Mouse (Mus musculus) midbrain, postnatal 0 days (tissue): Measurements from ENCODE around the gene Lin7b. TPM values are rescaled to one million over a fixed set of nuclear protein-coding genes. Genes with fewer than 3 reads are reported as not detected.

ENCODE experiments used
- ATAC-seq: fragments of 200-750 bp; cut with Nextera tagmentation; 2 replicates; pipeline ENCODE4 v1.8.0; 2017; ENCODE audit warnings: moderate number of reproducible peaks, mild to moderate bottlenecking, moderate TSS enrichment, moderate library complexity; ENCODE audit not compliant: low FRiP score
- DNase-seq: peaks from one replicate; pipeline ENCODE4 v3.0.0-alpha.2; 2015; ENCODE audit warnings: low spot score
- H3K27ac ChIP-seq: fragments of 300-500 bp; sonication (generic); 2 replicates; pipeline ENCODE4 v1.5.1; 2014; ENCODE audit warnings: low read depth, mild to moderate bottlenecking, low read length, mixed read lengths
- H3K27me3 ChIP-seq: fragments of 300-500 bp; sonication (generic); 2 replicates; pipeline ENCODE4 v1.6.1; 2014; ENCODE audit warnings: low read length, control low read depth, mixed read lengths; ENCODE audit not compliant: insufficient read depth
- H3K36me3 ChIP-seq: fragments of 300-500 bp; sonication (generic); 2 replicates; pipeline ENCODE4 v1.6.1; 2014; ENCODE audit warnings: low read length, control low read depth, mixed read lengths; ENCODE audit not compliant: insufficient read depth
- H3K4me1 ChIP-seq: fragments of 300-500 bp; sonication (generic); 2 replicates; pipeline ENCODE4 v1.6.1; 2014; ENCODE audit warnings: mild to moderate bottlenecking, control low read depth, antibody characterized with exemption, low read length, mixed read lengths; ENCODE audit not compliant: insufficient read depth
- H3K4me2 ChIP-seq: fragments of 300-500 bp; sonication (generic); 2 replicates; pipeline ENCODE4 v1.6.1; 2014; ENCODE audit warnings: low read depth, mild to moderate bottlenecking, low read length, mixed read lengths; ENCODE audit not compliant: poor library complexity, severe bottlenecking
- H3K4me3 ChIP-seq: fragments of 300-500 bp; sonication (generic); 2 replicates; pipeline ENCODE4 v1.5.1; 2014; ENCODE audit warnings: low read depth, mild to moderate bottlenecking, low read length, moderate library complexity
- H3K9ac ChIP-seq: fragments of 300-500 bp; sonication (generic); replicated peaks from 2 replicates; pipeline ENCODE4 v1.6.1; 2014; ENCODE audit warnings: mild to moderate bottlenecking, low read length, moderate library complexity, mixed read lengths; ENCODE audit not compliant: poor library complexity, severe bottlenecking
- H3K9me3 ChIP-seq: fragments of 300-500 bp; sonication (generic); 2 replicates; pipeline ENCODE4 v1.6.1; 2016; ENCODE audit warnings: low read length, control low read depth
- CTCF ChIP-seq: IDR thresholded peaks from 2 replicates; pipeline ENCODE4 v1.5.1; 2016; ENCODE audit warnings: antibody characterized with exemption, mild to moderate bottlenecking
- WGBS: fragments of 180-500 bp; shearing (Covaris S2); extraction: QIAGEN DNeasy Blood & Tissue Kit; methylation state at CpG from one replicate; pipeline ENCODE4 v1.1.7; 2014; 5-methylcytosine and 5-hydroxymethylcytosine counted together
- polyA plus RNA-seq: library from polyadenylated mRNA; unstranded; fragments of >200 nt; fragmentation: Nextera tagmentation; extraction: Ambion mirVana; gene quantifications from 2 replicates; pipeline ENCODE4 v1.2.1, GENCODE M21; 2015
- total RNA-seq: library from RNA; depleted of rRNA; stranded (reverse); fragments of >200 nt; gene quantifications from 2 replicates; pipeline ENCODE4 v1.2.3, GENCODE M21; 2014

Lin7b gene
- total and polyA plus RNA-seq, 2 experiments from 2014 or later, result 59.9 to 68.6 TPM

DNA sequence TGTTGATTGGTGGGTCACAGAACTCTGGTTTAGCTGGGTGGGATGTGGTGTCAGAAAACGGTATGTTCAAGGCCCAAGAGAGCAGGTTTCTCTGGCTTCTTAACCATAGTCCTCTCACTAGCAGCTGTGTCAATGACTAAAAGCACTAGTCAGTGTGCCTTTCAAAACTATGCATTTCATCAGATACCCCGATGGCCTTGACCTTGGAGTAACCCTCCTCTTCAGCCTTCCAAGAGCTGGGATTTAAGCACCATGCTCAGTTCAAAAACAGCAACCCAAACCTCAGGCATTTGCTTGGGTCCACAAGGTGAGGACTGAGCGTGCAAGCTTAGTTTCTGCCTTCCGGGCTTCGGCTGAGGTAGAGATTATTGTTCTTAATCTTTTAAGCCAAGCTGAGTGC is 2.0 kb upstream of the Lin7b start:
- WGBS, result 82% methylated on average over 5 of the region's 5 CpGs
- Histone ChIP-seq H3K9me3 (no peaks in the 10 kb centered on the region), H3K27ac (no peak overlapping the region), H3K36me3 (peaks cover 26% of the 10 kb centered on the region), H3K4me1 (peaks cover 15% of the 10 kb centered on the region; the same call in 1 of the 2 replicates), H3K4me3 (no peak overlapping the region), H3K4me2 (no peak overlapping the region), H3K27me3 (no peaks in the 10 kb centered on the region), H3K9ac (no peak overlapping the region)
- DNase-seq, result no peak
- no peak for ATAC-seq
- no peak for TF ChIP-seq CTCF

DNA sequence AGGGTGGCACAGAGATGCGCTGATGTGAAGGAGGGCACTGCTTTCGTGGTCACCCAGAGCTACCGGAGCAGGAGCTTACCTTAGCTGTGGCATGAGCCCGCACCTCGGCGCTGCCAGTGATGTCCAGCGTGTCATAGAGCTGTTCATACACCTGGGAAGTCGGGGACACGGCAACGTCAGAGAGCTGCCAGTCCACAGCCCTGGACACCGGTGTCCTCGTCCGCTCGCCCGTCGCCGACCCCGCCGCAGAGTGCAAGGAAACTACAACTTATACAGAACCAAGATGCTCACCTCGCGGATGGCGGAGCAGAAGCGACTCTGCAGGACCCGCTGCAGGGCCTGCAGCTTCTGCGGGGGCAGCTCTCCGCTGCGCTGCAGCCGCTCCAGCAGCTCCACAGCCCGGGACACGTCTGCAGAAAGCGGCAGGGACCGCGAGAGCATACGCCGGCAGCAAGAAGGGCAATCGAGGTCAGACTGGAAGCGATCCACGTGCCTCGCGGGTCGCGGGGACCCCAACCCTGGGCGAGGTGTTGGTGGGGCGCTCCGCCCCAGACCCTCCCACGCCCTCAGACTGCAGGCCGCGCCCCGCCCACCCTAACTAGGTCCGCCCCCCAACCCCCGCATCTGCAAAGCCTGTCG is 428 bp downstream of the Lin7b start:
- H3K9me3 ChIP-seq, result no peaks in the 10 kb centered on the region
- TF ChIP-seq CTCF, result no peak
- ATAC-seq (peak; percentile 1; the same call in 1 of the 2 replicates), DNase-seq (peak; percentile 47)
- peak overlapping the region; percentile 39; the same call in 1 of the 2 replicates for H3K27ac ChIP-seq
- H3K4me1 ChIP-seq, result peaks cover 22% of the 10 kb centered on the region; the same call in 1 of the 2 replicates
- peaks cover 7% of the 10 kb centered on the region for H3K36me3 ChIP-seq
- H3K4me3 ChIP-seq, result peak overlapping the region; percentile 54
- H3K27me3 ChIP-seq, result no peaks in the 10 kb centered on the region
- 7% methylated on average over 51 of the region's 52 CpGs for WGBS
- peak overlapping the region; percentile 92 for H3K4me2 ChIP-seq
- H3K9ac ChIP-seq, result peak overlapping the region; percentile 66

DNA sequence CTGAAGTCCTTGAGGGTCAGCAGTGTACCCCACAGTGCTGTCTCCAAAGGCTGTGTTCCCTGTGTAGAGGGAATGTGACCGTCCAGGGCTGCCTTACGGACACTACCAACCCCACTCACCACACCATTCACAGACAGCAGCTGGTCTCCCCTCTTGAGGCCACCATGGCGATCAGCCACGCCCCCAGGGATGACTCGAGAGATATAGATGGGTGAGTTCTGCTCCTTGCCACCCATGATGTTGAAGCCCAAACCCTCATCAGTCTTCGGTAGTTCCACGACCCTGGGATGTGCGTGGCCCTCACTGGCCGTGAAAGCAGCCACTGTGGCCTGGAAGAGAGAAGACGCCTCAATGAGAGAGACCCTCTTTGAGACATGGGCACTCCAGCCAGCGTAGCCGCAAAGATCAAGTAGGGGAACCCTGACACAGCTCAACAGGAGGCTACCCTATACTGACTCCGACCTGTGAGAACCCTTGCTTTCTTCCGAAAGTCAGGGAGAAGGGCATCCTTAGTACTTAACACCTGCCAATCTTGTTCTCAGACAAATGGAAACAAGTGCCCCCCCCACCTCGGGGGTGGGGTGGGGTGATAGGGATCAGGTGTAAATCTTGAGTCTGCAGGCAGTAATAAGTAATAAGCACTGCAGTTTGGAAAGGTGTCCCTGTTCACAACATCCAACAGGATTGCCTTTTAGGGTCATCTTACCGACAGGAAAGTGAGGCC is 1.2 kb downstream of the Lin7b start:
- H3K9ac ChIP-seq, result peak overlapping the region; percentile 66; the same call in 1 of the 2 replicates
- ATAC-seq, result no peak
- no peak overlapping the region for H3K27ac ChIP-seq
- H3K36me3 ChIP-seq, result peaks cover 7% of the 10 kb centered on the region
- no peaks in the 10 kb centered on the region for H3K9me3 ChIP-seq
- no peak for TF ChIP-seq CTCF
- H3K27me3 ChIP-seq, result no peaks in the 10 kb centered on the region
- no peak for DNase-seq
- H3K4me3 ChIP-seq, result peak overlapping the region; percentile 54
- H3K4me1 ChIP-seq, result peaks cover 22% of the 10 kb centered on the region; the same call in 1 of the 2 replicates
- 77% methylated on average over 16 of the region's 16 CpGs for WGBS
- H3K4me2 ChIP-seq, result peak overlapping the region; percentile 92

DNA sequence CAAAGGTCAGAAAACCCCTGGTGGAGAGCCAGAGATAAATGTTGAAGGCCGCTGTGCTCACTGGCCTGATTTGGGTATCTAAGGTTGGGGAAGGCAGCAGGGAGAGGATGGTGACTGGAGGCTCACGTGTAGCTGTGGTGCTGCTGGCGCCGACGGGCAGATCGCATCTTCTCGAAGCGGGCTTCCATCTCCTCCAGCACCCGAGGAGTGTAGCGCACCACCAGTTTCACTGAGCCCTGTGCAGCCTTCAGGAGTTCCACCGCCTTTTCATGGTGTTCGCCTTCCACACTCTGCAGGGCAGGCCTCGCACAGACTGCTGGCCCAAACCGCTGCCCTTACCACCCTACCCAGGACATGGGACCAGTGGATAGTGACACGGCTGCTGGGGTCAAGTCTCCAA is 2.2 kb downstream of the Lin7b start:
- ATAC-seq (no peak), DNase-seq (no peak)
- Histone ChIP-seq H3K4me3 (peak overlapping the region; percentile 86), H3K9me3 (no peaks in the 10 kb centered on the region), H3K4me1 (peaks cover 24% of the 10 kb centered on the region; the same call in 1 of the 2 replicates), H3K36me3 (peaks cover 3% of the 10 kb centered on the region; the same call in 1 of the 2 replicates), H3K27me3 (no peaks in the 10 kb centered on the region), H3K9ac (peak overlapping the region; percentile 63), H3K27ac (no peak overlapping the region), H3K4me2 (peak overlapping the region; percentile 80)
- TF ChIP-seq CTCF, result no peak
- WGBS, result 75% methylated on average over 15 of the region's 15 CpGs

DNA sequence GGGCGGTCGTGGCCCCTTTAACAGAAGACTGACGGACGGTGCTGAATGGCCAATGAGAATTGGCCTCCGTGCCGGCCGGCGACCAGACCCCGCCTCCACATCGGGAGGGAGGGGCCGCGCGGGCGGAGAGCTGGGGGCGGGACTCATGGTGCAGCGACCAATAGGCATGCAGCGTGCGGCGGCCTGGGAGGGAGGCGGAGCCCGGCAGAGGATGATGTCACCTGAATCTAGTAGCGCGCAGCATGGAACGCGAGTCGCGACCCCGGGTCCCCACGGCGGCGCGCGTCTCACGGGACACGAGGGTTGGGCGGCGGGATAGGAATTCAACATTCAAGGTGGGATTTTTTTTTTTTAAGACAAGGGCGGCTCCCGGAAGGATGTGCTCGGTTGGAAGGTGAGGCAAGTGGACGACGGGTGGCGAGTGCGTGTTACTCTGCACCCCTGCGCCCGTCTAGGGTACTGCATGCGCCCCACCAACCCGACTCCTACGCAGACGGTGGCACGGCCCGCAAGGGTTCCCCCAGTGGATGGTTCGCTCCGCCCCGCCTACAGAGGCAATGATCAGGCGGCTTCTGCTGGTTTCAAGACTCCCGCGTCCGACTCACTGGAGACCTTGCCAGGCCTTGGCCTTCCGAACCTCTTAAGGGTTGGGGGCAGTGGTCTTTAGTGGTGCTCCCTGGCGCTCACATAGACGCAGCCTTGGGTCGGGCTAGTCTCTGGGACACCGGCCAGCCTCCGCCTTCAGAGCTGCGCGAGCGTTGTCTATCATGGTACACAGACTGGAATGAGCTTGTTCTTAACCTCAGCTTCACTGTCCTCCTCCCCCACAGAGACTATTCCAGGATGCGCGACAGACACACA is 3.1 kb downstream of the Lin7b start:
- Histone ChIP-seq H3K4me1 (peaks cover 31% of the 10 kb centered on the region; the same call in 1 of the 2 replicates), H3K4me3 (peak overlapping the region; percentile 86)

More for the DNA sequence above, 3.1 kb downstream of the Lin7b start:
- H3K4me2 ChIP-seq, result peak overlapping the region; percentile 80
- H3K27ac ChIP-seq, result peak overlapping the region; percentile 90
- DNase-seq (peak; percentile 97), ATAC-seq (peak; percentile 92)
- peak; percentile 83 for TF ChIP-seq CTCF
- H3K9ac ChIP-seq, result peak overlapping the region; percentile 95
- under 1% methylated on average over 68 of the region's 70 CpGs for WGBS
- H3K27me3 ChIP-seq, result no peaks in the 10 kb centered on the region
- H3K36me3 ChIP-seq, result no peaks in the 10 kb centered on the region; the same call in 1 of the 2 replicates
- no peaks in the 10 kb centered on the region for H3K9me3 ChIP-seq
